Comparison of ENCODE assay signal across 9 mouse cellular contexts in genomic region chr1:136130107-136130506, GRCm38 (mm10). TPM values are rescaled to one million over a fixed set of nuclear protein-coding genes. Genes with fewer than 3 reads are reported as not detected.
A peak's percentile ranks its signal among the peaks of the same experiment; 100 is the strongest.
DNase-seq lines count a peak whose midpoint lies in the region; ATAC-seq and TF ChIP-seq lines count a peak whose summit lies in the region.
"Had no signal": no experiment of that assay in that cellular context is flagged by ENCODE, and none has a peak within 500 bp of the region (broad histone marks: within the 10 kb centered on the region; RNA-seq: fewer than 3 reads in every experiment).

No protein-coding gene starts in this region.

- no peaks in the 10 kb centered on the region for H3K27me3 ChIP-seq in megakaryocyte, embryonic 14.5 days (replicated peaks)
- H3K27me3 ChIP-seq in embryonic facial prominence, embryonic 13.5 days, result no peaks in the 10 kb centered on the region
- H3K27me3 ChIP-seq in myocyte (ENCODE audit: control insufficient read depth, insufficient read depth, insufficient read length), result no peaks in the 10 kb centered on the region
- H3K27me3 ChIP-seq: embryonic facial prominence, embryonic 15.5 days had no signal

- no peak overlapping the region for H3K9ac ChIP-seq in embryonic facial prominence, embryonic 13.5 days
- H3K9ac ChIP-seq: embryonic facial prominence, embryonic 15.5 days had no signal

- WGBS in embryonic facial prominence, embryonic 13.5 days, result 56% methylated on average over 3 of the region's 3 CpGs

- peak overlapping the region; percentile 93; the same call in 1 of the 2 replicates for H3K4me2 ChIP-seq in embryonic facial prominence, embryonic 13.5 days
- H3K4me2 ChIP-seq in myocyte (ENCODE audit: low read depth), result peak overlapping the region; percentile 65

- no peak for ATAC-seq in megakaryocyte, adult 5-6 weeks (ENCODE audit: poor library complexity, severe bottlenecking)
- ATAC-seq in embryonic facial prominence, embryonic 13.5 days (ENCODE audit: insufficient number of reproducible peaks, insufficient read depth, low FRiP score, low TSS enrichment, low read depth), result no peak

- no peak overlapping the region for H3ac ChIP-seq in myocyte (ENCODE audit: control insufficient read depth, insufficient read length)

- H3K36me3 ChIP-seq in megakaryocyte, embryonic 14.5 days (replicated peaks; ENCODE audit: low read length), result peaks cover 23% of the 10 kb centered on the region
- H3K36me3 ChIP-seq in embryonic facial prominence, embryonic 13.5 days, result no peaks in the 10 kb centered on the region
- no peaks in the 10 kb centered on the region for H3K36me3 ChIP-seq in myocyte (ENCODE audit: control insufficient read depth, insufficient read depth)
- H3K36me3 ChIP-seq: embryonic facial prominence, embryonic 15.5 days had no signal

- peak; percentile 21 for DNase-seq in induced T-regulatory cell, adult 2 months (ENCODE audit: low read depth)
- no peak for DNase-seq in thymus, postnatal 25 days
- DNase-seq in frontal cortex, adult 2 months (ENCODE audit: extremely low spot score in 1 of 2, low spot score in 1 of 2), result no peak
- DNase-seq: kidney, adult 2 months had no signal

- H3K4me1 ChIP-seq in megakaryocyte, embryonic 14.5 days, result peaks cover 95% of the 10 kb centered on the region
- peaks cover 76% of the 10 kb centered on the region for H3K4me1 ChIP-seq in embryonic facial prominence, embryonic 13.5 days

- no peaks in the 10 kb centered on the region for H3K9me3 ChIP-seq in megakaryocyte, embryonic 14.5 days
- H3K9me3 ChIP-seq in embryonic facial prominence, embryonic 13.5 days, result no peaks in the 10 kb centered on the region
- H3K9me3 ChIP-seq: embryonic facial prominence, embryonic 15.5 days had no signal

- H3K79me2 ChIP-seq in myocyte (ENCODE audit: control insufficient read depth, insufficient read depth), result peaks cover 32% of the 10 kb centered on the region

- no peak overlapping the region for H3K27ac ChIP-seq in embryonic facial prominence, embryonic 13.5 days
- H3K27ac ChIP-seq: embryonic facial prominence, embryonic 15.5 days had no signal

- peak overlapping the region; percentile 99 for H3K4me3 ChIP-seq in megakaryocyte, embryonic 14.5 days (replicated peaks)
- no peak overlapping the region for H3K4me3 ChIP-seq in embryonic facial prominence, embryonic 13.5 days
- H3K4me3 ChIP-seq in myocyte, result peak overlapping the region; percentile 57

- TF ChIP-seq POLR2A in myocyte (IDR thresholded peaks at IDR 0.05; ENCODE audit: insufficient read length, low read depth), result peak; percentile 47

TF ChIP-seq in myocyte, 11 proteins besides CTCF, POLR2A, EP300 and RAD21:
- TF ChIP-seq E2F4 (IDR thresholded peaks at IDR 0.05; ENCODE audit: insufficient read depth), result no peak
- no peak for TF ChIP-seq MYOD1 (IDR thresholded peaks at IDR 0.05; ENCODE audit: control insufficient read depth in 1 of 3, insufficient read length in 2 of 3, low read depth in 2 of 3)
- peak; percentile 12 for TF ChIP-seq TCF12 (IDR thresholded peaks at IDR 0.05; ENCODE audit: insufficient read depth, poor library complexity, severe bottlenecking)
- TF ChIP-seq SRF (IDR thresholded peaks at IDR 0.05; ENCODE audit: control insufficient read depth, insufficient read length, low read depth), result no peak
- peak; percentile 93 for TF ChIP-seq CEBPB (IDR thresholded peaks at IDR 0.05; ENCODE audit: insufficient read depth, poor library complexity, severe bottlenecking)
- TF ChIP-seq POLR2AphosphoS2 (IDR thresholded peaks at IDR 0.05; ENCODE audit: insufficient read length, low read depth), result peak; percentile 72
- peak in 1 of 3 experiments; percentile 42 for TF ChIP-seq MYOG (IDR thresholded peaks at IDR 0.05; ENCODE audit: control insufficient read depth in 1 of 3, insufficient read depth in 1 of 3, insufficient read length in 2 of 3, low read depth in 2 of 3)

RNA-seq across cellular contexts. Expression of gene Kif21b, which starts 1.1 kb away (rescaled TPM):
- 8.3 and 9.3 TPM in 2 replicates for polyA plus RNA-seq in megakaryocyte, embryonic 14.5 days (2012; ENCODE audit: insufficient read depth, low replicate concordance)
- total RNA-seq in megakaryocyte, adult 5-6 weeks (2015), result 41.1 and 48.0 TPM in 2 replicates
- total RNA-seq in megakaryocyte, adult 5-6 weeks (2017), result 36.3 and 46.1 TPM in 2 replicates
- 4.7 TPM in 2 replicates for polyA plus RNA-seq in embryonic facial prominence, embryonic 13.5 days (2015; fragmentation: Nextera tagmentation; extraction: Ambion mirVana)
- polyA plus RNA-seq in myocyte (2012; fragmentation: generic; extraction: Trizol), result 16.8 TPM
- 42.1 and 45.8 TPM in 2 replicates for polyA plus RNA-seq in frontal cortex, adult 2 months (2012; rRNA removed)
